Mouse (Mus musculus) heart, postnatal 0 days (tissue): ENCODE data around the gene Srsf10.

ENCODE experiments used
- CTCF ChIP-seq: IDR thresholded peaks from 2 replicates; pipeline ENCODE4 v1.5.1; 2016; ENCODE audit warnings: antibody characterized with exemption, control low read depth, low read depth
- EP300 ChIP-seq: IDR thresholded peaks from 2 replicates; pipeline ENCODE4 v1.6.1; 2016; ENCODE audit warnings: antibody characterized with exemption, low read depth

DNA sequence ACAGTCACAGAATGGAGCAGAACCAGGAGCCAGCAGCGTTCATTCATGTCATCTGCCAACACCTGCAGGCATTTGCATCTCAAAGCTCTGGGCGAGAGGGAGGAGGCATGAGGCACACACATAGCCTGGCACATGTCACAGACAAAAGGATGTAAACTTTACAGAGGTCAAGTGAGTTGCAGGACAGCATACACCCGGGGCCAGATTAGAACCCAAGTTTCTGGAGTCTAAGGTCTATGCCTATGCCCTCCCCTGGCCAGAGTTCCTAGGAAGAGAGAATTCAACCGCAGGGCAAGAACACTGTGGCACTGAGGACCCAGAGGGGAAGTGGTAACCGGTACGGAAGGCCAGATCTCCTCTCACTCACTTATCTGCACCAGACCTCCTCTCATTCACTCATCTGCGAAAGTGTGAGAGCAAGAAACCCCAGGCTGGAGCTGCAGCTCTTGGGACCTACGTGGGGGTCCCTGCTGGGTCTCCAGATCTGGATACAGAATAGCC, 39.6 kb downstream of the Srsf10 start, which contains the start of gene Cnr2:
- TF ChIP-seq EP300 (no peak), CTCF (no peak)
